Mouse (Mus musculus) liver, postnatal 0 days (tissue): Measurements from ENCODE around the gene Panx3. TPM values are rescaled to one million over a fixed set of nuclear protein-coding genes. Genes with fewer than 3 reads are reported as not detected.

ENCODE experiments used
- ATAC-seq: fragments of 200-750 bp; cut with Nextera tagmentation; 2 replicates; pipeline ENCODE4 v1.8.0; 2017; ENCODE audit warnings: mild to moderate bottlenecking, moderate library complexity
- DNase-seq: peaks from one replicate; pipeline ENCODE4 v3.0.0-alpha.2; 2016
- H3K27ac ChIP-seq: fragments of 300-500 bp; sonication (generic); 2 replicates; pipeline ENCODE4 v1.5.1; 2014; ENCODE audit warnings: antibody characterized with exemption, moderate library complexity, mild to moderate bottlenecking, low read depth
- H3K27me3 ChIP-seq: fragments of 300-500 bp; sonication (generic); 2 replicates; pipeline ENCODE4 v1.6.1; 2014; ENCODE audit warnings: low read length, control low read depth, mixed read lengths; ENCODE audit not compliant: insufficient read depth
- H3K36me3 ChIP-seq: fragments of 300-500 bp; sonication (generic); replicated peaks from 2 replicates; pipeline ENCODE4 v1.6.1; 2014; ENCODE audit warnings: mild to moderate bottlenecking, control low read depth, low read length, moderate library complexity, mixed read lengths; ENCODE audit not compliant: insufficient read depth
- H3K4me1 ChIP-seq: fragments of 300-500 bp; sonication (generic); 2 replicates; pipeline ENCODE4 v1.6.1; 2014; ENCODE audit warnings: antibody characterized with exemption, mild to moderate bottlenecking, control low read depth; ENCODE audit not compliant: insufficient read depth
- H3K4me2 ChIP-seq: fragments of 300-500 bp; sonication (generic); 2 replicates; pipeline ENCODE4 v1.6.1; 2014; ENCODE audit warnings: low read depth, mild to moderate bottlenecking, low read length, moderate library complexity, mixed read lengths
- H3K4me3 ChIP-seq: fragments of 300-500 bp; sonication (generic); 2 replicates; pipeline ENCODE4 v1.5.1; 2014; ENCODE audit warnings: low read depth, low read length
- H3K9ac ChIP-seq: fragments of 300-500 bp; sonication (generic); replicated peaks from 2 replicates; pipeline ENCODE4 v1.6.1; 2014; ENCODE audit warnings: mild to moderate bottlenecking, moderate library complexity
- H3K9me3 ChIP-seq: fragments of 300-500 bp; sonication (generic); 2 replicates; pipeline ENCODE4 v1.6.1; 2016; ENCODE audit warnings: mild to moderate bottlenecking, control low read depth, low read length, mixed read lengths
- CTCF ChIP-seq: sonication (generic); IDR thresholded peaks from 2 replicates; pipeline ENCODE4 v1.5.1; 2016; ENCODE audit warnings: antibody characterized with exemption, low read depth
- EP300 ChIP-seq: IDR thresholded peaks from 2 replicates; pipeline ENCODE4 v1.6.1; 2016; ENCODE audit warnings: antibody characterized with exemption, low read depth, mild to moderate bottlenecking
- WGBS: fragments of 180-500 bp; shearing (Covaris S2); extraction: QIAGEN DNeasy Blood & Tissue Kit; methylation state at CpG from one replicate; pipeline ENCODE4 v1.1.7; 2014; ENCODE audit not compliant: insufficient replicate concordance; 5-methylcytosine and 5-hydroxymethylcytosine counted together
- polyA plus RNA-seq: library from polyadenylated mRNA; unstranded; fragments of >200 nt; fragmentation: Nextera tagmentation; extraction: Ambion mirVana; gene quantifications from 2 replicates; pipeline ENCODE4 v1.2.1, GENCODE M21; 2015

Panx3 gene
- polyA plus RNA-seq, 1 experiment from 2014 or later: not detected

- ATAC-seq (no peak), DNase-seq (no peak)
- Histone ChIP-seq H3K9ac (no peak overlapping the region), H3K27ac (no peak overlapping the region), H3K4me1 (no peaks in the 10 kb centered on the region), H3K36me3 (no peaks in the 10 kb centered on the region), H3K9me3 (no peaks in the 10 kb centered on the region), H3K4me3 (no peak overlapping the region), H3K4me2 (no peak overlapping the region), H3K27me3 (no peaks in the 10 kb centered on the region)
- TF ChIP-seq CTCF (no peak), EP300 (no peak)
- WGBS: 81% methylated on average over 4 of the region's 4 CpGs
These were observed 6.3 kb upstream of the Panx3 start for GRCm38 (mm10) chr9:37675287-37675686.

GRCm38 (mm10) chr9:37670261-37670660 is 1.2 kb upstream of the Panx3 start:
- Histone ChIP-seq H3K4me1 (no peaks in the 10 kb centered on the region), H3K27me3 (no peaks in the 10 kb centered on the region), H3K9ac (no peak overlapping the region), H3K9me3 (no peaks in the 10 kb centered on the region), H3K4me3 (no peak overlapping the region), H3K36me3 (no peaks in the 10 kb centered on the region), H3K4me2 (no peak overlapping the region), H3K27ac (no peak overlapping the region)
- TF ChIP-seq EP300 (no peak), CTCF (no peak)
- WGBS: 75% methylated on average over 3 of the region's 3 CpGs
- ATAC-seq (no peak), DNase-seq (no peak)

GRCm38 (mm10) chr9:37669678-37670077 is 643 bp upstream of the Panx3 start:
- H3K4me3 ChIP-seq: no peak overlapping the region
- WGBS: 54% methylated on average over 4 of the region's 4 CpGs
- DNase-seq (no peak), ATAC-seq (no peak)
- no peaks in the 10 kb centered on the region for H3K27me3 ChIP-seq
- no peaks in the 10 kb centered on the region for H3K36me3 ChIP-seq
- H3K4me2 ChIP-seq: no peak overlapping the region
- H3K27ac ChIP-seq: no peak overlapping the region
- H3K9me3 ChIP-seq: no peaks in the 10 kb centered on the region
- no peak for TF ChIP-seq EP300
- TF ChIP-seq CTCF: no peak
- H3K9ac ChIP-seq: no peak overlapping the region
- H3K4me1 ChIP-seq: no peaks in the 10 kb centered on the region

- WGBS: 53% methylated on average over 7 of the region's 7 CpGs
- no peaks in the 10 kb centered on the region for H3K9me3 ChIP-seq
- no peak for TF ChIP-seq CTCF
- TF ChIP-seq EP300: no peak
These were observed 3.0 kb downstream of the Panx3 start for GRCm38 (mm10) chr9:37666045-37666444.

GRCm38 (mm10) chr9:37664604-37665003 is 4.4 kb downstream of the Panx3 start:
- WGBS: 53% methylated on average over 2 of the region's 2 CpGs
- Histone ChIP-seq H3K9ac (no peak overlapping the region), H3K4me3 (no peak overlapping the region), H3K4me1 (no peaks in the 10 kb centered on the region), H3K4me2 (no peak overlapping the region), H3K27me3 (no peaks in the 10 kb centered on the region), H3K9me3 (no peaks in the 10 kb centered on the region), H3K36me3 (no peaks in the 10 kb centered on the region), H3K27ac (no peak overlapping the region)
- ATAC-seq (no peak), DNase-seq (no peak)
- no peak for TF ChIP-seq EP300

More at GRCm38 (mm10) chr9:37666045-37666444, 3.0 kb downstream of the Panx3 start:
- Histone ChIP-seq H3K4me3 (no peak overlapping the region), H3K27ac (no peak overlapping the region), H3K4me1 (no peaks in the 10 kb centered on the region), H3K36me3 (no peaks in the 10 kb centered on the region), H3K4me2 (no peak overlapping the region), H3K27me3 (no peaks in the 10 kb centered on the region), H3K9ac (no peak overlapping the region)
- DNase-seq (no peak), ATAC-seq (no peak)

- H3K9ac ChIP-seq: no peak overlapping the region
- no peaks in the 10 kb centered on the region for H3K9me3 ChIP-seq
- no peaks in the 10 kb centered on the region for H3K4me1 ChIP-seq
- H3K27me3 ChIP-seq: no peaks in the 10 kb centered on the region
- H3K36me3 ChIP-seq: no peaks in the 10 kb centered on the region
- TF ChIP-seq CTCF (no peak), EP300 (no peak)
- no peak for ATAC-seq
- 52% methylated on average over 1 of the region's 1 CpGs for WGBS
- H3K4me2 ChIP-seq: no peak overlapping the region
- no peak overlapping the region for H3K4me3 ChIP-seq
- DNase-seq: no peak
- no peak overlapping the region for H3K27ac ChIP-seq
These were observed 5.8 kb downstream of the Panx3 start for GRCm38 (mm10) chr9:37663210-37663609.

GRCm38 (mm10) chr9:37659413-37659812 is 9.6 kb downstream of the Panx3 start:
- 65% methylated on average over 6 of the region's 6 CpGs for WGBS
- peaks cover 4% of the 10 kb centered on the region for H3K36me3 ChIP-seq
- H3K27me3 ChIP-seq: no peaks in the 10 kb centered on the region
- H3K4me1 ChIP-seq: no peaks in the 10 kb centered on the region
- TF ChIP-seq CTCF (no peak), EP300 (no peak)
- no peak overlapping the region for H3K4me2 ChIP-seq
- H3K9me3 ChIP-seq: no peaks in the 10 kb centered on the region
- H3K27ac ChIP-seq: no peak overlapping the region
- no peak for DNase-seq
- no peak for ATAC-seq
- no peak overlapping the region for H3K9ac ChIP-seq
- no peak overlapping the region for H3K4me3 ChIP-seq
